Mouse (Mus musculus) embryo, embryonic 10.5 days (tissue): Measurements from ENCODE around the gene Themis3.

ENCODE experiments used
- DNase-seq: peaks from one replicate; pipeline ENCODE4 v3.0.0-alpha.2; 2015; ENCODE audit warnings: low spot score

Gene Themis3

DNA sequence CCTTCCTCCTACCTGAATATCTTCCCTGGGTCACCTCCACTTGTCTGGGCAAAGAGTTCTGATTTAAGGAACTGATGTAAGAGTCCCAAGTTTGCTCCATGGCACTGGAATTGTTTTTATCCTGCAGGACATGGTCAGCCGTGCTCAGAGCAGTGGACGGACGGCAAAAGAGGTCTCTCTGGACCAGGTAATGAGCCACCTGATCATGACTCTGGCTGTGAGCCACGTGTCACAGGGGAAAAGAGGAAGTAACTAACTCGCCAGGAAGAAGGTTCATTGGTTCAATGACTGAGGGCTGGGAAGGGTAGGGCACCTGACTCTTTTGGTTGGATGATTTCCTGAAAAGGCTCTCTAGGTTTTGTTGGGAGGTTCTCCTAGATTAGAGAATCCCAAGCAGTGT, at the start of gene Themis3:
Themis3 (minus strand) TSS at position 187 of the 400 bp plus-strand sequence.
- DNase-seq, result no peak

DNA sequence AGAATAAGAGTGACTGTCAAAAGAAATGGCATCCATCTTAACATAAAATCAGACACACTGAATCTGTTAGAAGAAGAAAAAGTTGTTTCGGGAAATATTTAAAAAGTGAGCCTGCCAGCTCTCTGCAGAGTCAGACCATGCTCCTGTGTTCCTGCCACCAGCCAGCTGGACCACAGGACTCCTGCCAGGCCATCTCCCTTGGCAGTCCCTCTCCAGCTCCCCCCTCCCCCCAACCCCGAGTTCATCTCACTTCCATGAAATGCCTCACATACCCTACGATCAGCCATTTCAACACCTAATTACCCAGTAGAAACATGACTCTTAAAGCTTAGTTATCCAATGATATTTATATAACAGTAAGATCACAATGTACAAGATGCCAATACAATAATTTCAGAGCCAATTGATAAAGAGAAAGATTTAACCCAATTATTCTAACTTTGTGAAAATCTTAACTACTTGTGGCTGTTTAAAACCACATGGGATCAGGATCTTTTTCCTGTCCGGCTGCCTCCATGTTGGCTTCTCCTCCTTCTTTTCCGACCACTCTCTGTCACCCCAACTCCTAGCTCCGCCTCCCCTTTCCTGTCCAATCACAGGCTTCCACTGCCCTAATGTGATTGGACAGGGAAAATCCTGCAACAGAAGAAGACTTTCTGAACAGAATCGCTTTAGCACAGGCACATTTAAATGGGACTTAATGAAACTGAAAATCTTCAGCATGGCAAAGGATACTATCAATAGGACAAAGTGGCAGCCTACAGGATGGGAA, 43.7 kb upstream of the Themis3 start:
- no peak for DNase-seq

DNA sequence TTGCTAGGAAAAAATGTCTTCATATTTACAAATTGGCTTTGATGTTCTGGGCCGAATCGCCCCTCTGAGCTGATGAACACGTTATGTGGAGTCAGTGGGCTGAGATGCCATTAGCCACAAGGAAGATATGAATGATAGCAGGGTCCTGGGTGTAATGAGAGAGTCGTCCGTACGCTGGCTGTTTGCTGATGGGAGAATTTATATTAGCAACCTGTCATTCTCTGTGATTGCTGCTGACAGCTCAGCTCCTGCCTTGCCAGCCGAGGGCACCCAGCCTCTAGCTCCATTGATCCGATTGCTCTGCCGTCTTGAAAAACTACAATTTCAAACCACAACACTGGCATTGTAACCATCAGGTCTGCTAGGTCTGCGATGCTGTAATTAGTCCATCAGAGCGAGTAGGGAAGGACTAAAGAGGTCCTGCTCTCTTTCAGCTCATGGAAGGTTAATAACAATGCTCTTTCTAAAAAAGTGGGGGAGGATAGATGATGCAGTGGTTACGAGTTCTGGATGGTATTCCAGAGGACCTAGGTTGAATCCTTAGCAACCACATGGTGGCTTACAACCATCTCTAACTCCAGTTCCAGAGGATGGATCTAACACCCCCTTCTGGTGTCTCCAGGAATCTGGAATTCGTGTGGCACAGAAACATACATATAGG, 25.7 kb upstream of the Themis3 start:
- no peak for DNase-seq

DNA sequence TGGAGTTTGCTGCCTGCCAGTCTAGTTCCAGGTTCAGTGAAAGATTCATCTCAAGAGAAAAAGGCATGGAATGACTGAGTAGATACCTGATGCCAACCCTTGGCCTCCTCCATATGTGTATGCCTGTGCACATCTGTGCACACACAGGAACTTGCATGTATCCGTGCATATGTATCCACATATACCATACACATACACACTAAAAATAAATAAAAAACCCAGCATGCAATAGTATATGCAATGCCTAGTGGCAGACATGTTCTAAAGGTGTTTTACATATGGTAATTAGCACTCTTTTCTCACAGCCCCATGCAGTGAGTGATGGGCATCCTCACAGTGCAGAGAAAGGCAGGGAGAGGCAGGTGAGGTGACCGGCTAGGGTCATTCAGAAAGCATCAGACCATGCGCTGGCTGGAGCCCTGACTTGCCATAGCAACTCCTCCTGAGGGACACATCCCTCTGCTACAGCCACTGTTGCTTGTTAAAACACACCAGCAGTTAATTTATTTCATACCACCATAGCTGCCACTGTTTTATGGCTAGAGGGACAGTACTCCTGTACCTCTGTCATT, 24.9 kb upstream of the Themis3 start:
- DNase-seq, result no peak

DNA sequence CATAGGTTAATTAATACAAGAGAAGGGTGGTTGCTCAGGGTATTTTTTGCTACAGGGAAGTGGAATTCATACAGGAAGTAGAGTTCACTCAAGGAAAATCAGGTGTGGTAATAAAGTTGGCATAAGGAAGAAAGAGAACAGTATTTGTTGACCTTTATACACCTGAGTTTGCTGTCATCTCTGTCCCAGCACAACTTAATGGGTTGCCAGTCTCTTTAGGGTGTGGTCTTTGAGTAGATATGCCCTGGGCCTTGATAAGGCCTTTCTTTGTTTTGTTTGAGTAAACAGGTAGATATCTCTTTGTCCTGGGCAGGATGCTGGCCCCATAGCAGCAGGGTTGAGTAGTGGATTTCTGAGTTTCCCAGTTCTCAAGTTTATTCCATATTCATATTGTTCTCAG, 15.6 kb upstream of the Themis3 start:
- DNase-seq, result no peak

DNA sequence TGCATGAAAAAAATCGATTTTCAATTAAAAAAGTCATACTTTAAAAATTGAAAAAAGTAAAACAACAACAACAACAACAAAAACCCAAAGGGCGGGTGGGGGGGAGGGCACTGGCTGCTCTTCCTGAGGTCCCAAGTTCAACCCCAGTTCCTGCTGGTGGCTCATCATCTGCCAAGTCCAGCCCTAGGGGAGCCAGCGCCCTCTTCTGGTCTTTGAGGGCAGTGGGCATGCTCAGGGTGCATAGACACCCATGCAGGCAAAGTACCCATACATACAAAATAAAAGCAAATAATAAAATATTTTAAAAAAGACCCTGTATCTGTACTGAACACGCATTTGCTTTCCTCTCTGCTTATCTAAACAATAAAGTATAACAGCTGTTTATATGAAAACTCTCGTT, 10.5 kb upstream of the Themis3 start:
- DNase-seq, result no peak

DNA sequence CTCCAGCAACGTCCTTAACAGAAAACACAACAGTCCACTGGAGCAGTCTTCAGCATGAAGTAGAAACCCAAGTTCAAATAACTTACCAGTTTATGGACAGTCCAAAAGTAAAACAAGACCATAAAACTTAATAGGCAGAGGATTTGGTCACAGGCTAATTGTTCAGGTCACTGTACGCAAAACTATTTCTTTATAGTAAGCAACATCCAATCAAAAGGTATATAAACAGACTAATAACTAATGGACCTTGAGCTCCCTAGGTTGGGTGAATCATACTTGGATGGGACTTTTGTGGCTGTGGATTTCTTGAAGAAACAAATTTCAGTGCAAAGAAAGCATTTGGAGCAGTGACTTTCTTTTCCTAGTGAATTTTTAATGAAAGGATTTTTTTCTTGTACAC, 6.8 kb upstream of the Themis3 start:
- DNase-seq, result no peak

DNA sequence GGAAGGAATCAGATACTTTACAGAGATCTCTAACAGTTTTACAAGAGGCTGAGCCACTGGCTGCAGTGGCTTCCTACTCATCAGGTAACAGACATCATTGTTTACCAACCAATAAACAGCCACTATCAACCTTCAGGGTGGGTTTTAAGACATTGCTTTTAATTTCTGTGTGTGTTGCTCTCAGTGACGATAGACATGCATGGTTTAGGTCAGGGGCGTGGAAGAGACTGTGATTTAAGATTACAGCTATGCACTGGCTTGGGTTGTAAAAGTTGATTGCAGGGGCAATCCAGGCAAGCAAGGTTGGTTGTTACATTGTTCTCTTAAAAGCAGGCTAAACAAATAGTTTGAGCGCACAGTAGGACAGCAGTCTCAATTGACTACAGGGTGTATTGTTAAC, 1.4 kb upstream of the Themis3 start:
- DNase-seq, result no peak

DNA sequence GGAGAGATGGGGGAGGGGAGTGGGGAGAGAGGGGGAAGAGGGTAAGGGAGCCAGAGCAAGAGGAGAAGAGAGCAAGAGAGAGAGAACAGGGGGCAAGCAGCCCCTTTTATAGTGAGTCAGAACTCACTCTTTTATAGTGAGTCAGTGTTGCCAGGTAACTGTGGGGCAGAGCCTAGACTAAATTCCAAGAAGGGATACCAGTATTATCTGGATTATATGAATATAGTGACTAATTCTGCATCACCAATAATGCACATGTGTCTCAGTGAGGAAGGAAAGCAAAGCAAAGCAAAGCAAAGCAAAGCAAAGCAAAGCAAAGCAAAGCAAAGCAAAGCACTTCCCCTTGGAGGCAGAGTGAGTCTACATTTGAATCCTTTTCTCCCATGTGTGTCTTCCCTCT, 835 bp upstream of the Themis3 start:
- no peak for DNase-seq

DNA sequence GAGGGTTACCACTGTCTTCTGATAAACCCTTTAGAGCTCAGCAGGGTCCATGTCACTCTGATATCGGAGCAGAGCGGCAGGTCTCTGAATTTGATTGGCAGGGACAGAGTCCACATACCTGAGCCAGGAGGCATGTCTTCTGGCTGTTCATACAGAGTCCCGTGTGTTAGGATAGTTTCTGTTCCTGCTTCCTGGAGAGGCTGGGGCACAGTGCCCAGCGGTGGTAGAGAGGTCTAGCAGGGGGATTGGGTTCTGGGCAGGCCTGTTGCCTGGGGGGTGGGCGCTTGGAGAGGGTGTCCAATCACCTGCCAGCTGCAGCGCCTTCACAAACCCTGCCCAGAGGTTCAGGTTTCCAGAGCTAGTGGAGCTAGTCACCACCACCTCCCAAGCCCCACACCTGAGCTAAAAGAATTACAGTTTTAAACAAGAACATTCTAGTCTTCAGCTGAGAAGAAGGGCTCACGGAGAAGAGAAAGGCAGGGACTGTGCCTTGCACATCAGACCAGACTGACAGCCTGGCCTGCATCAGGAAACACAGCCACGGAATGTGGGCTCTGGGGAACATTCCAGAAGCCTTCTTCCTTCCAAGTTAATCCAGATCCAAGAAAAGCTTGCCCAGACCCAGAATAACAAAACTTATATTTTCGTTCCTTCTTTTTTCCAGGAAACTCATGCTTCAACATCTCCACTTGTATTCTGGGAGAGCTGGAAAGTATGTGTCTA, 3.9 kb downstream of the Themis3 start:
- DNase-seq, result no peak

DNA sequence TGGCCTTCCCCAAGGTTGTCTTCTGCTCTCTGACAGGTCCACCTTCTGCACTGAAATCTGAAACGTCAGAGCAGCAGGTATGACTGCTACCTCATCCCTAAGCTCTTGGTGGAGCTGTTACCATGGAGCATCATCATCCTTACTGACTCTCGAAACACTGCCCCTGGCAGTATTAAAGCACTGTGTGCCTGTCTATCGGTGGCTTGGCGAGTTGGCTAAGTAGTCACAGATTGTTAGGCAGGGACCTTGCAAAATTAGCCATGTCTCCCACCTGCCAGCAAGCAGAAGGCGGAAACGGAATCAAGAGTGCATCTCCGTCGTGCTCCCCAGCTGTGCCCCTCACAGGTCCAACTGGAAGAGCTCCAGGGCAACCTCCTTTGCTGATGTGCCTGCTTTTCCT, 4.6 kb downstream of the Themis3 start:
- no peak for DNase-seq

DNA sequence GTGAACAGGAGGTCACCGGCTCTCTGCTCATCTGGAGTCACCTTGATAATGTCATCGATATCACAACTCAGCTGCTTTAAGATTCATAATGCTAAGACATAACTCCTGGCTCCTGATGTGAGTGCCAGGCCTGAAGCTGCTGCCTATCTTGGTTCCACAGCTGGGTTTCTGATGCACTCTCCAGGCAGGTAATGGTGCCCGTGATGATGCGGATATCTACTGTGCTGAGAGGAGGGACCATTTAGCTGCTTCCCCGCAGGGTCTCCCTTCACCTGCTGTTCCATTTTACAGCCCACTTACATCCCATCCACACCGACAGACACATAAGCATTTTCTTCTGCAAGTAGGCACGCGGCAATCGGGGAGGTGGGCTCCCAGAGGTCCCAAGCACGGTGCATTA, 7.7 kb downstream of the Themis3 start:
- DNase-seq, result no peak

DNA sequence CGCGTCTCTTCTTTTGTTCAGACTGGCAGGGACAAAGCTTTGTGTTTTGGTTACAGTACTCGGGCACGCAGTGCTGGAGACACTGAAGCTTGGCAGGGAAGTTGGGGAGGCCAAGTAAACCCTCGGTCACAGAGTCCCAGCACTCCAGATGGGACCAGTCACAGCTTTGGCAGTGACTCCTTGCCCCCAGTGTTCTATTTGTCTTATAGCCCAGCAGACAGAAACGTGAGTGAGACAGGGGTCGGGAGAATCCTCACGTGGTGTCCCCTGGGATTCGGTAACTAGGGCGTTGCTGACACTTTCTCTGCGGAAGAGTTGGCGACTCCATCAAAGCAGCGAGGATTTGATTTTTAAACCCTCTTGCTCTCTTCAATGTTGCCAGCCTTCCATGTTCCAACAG, 8.3 kb downstream of the Themis3 start:
- no peak for DNase-seq

DNA sequence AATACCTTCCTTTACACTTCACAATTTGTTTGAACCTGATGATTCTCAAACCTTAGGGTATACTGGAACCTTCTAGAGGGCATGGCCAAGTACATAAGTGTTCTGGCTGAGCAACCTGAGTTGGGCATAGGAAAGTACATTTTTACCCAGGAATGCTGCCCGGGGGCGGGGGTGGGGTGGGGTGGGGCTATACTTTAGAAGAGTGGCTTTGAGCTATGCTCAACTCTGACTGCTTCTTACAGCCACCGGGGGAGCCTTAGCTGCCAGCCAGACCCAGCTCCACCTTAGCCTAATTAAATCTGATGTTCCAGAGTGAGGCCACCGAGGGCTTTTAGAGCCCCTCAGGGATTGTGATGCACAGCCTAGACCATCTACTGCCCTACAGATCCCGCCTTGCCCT, 13.4 kb downstream of the Themis3 start:
- no peak for DNase-seq

DNA sequence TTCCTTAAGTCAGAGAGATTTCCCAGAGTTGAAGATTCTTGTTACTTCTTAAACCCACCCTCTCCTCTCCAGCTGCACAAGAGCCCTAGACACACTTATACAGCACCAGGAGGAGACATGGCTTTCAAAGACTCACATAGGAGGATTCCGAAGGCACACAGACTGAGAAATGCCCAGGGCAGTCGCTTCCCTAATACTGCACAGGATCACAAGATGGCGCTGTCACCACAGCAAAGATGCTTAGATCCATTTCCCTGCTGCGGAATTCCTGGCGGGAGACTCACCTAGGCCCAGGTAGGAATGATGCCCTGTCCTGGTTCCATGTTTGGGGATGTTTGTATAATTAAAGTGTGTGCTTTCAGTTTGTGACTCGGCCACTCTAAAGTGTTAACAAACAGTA, 16.4 kb downstream of the Themis3 start:
- peak; percentile 81 for DNase-seq

DNA sequence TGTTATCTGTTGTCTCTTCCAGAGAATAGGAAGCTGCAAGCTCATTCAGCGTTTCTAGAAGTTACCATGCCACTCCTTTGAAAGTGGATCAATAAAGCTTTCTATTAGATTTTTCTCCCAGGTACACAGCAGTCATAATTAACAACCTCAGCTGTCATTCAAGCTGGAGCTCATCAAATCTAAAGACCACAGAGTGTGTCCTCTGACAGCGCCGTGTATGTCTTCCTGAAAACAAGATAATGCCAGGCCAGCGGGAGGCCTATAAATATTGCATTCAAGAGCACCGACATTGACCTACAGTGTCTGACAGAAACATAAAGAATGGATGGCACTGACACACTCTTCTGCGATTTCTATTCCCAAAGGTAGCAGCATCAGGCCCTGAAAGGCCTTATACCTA, 16.9 kb downstream of the Themis3 start:
- no peak for DNase-seq

DNA sequence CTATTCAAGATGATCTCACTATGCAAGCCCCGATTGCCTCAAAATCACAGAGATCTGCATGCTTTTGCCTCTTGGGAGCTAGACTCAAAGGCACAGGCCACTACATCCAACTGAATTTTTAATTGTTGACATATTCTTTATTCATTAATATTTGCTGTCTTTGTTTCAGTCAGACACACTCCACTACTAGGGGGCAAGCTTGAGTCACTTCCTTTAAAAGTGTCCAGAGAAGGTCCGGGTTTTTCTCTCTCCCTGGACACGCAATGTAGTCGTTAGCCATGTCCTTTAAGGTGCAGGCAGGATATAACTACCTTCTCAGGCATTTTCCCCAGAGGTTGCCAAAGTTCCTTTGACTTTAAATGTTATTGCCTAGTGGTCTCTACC, 21.8 kb downstream of the Themis3 start:
- DNase-seq, result no peak

DNA sequence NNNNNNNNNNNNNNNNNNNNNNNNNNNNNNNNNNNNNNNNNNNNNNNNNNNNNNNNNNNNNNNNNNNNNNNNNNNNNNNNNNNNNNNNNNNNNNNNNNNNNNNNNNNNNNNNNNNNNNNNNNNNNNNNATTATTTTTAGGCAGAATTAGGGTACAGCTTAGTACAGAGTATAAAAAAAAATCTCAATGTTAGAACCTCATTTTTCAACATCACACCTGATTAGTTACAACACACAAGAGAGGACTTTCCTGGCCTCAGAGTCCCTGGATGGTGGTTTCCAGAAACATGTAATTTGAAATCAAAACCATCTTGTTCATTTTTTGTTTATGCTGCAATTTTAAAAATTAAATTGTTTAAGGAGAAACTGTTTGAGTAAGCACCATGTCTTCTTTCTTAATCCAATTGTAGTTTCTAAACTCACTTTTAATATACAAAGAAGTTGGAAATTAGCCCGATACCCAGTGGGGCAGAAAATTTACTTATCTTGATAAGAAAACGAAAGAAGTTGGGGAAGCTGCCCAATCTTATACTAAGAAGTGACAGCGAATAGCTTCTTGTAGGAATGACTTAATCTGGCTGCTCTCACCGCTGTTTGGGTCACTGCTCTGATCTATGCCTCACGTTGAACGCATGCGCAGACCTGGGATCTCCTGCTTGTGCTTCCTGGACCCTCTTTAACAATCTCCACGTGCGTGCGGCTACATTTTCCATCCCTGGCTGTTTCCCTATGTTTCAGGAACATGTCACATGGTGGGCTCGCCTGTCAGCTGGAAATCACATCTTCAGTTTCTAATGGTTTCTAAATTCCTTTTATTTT, 22.4 kb downstream of the Themis3 start:
- no peak for DNase-seq

DNA sequence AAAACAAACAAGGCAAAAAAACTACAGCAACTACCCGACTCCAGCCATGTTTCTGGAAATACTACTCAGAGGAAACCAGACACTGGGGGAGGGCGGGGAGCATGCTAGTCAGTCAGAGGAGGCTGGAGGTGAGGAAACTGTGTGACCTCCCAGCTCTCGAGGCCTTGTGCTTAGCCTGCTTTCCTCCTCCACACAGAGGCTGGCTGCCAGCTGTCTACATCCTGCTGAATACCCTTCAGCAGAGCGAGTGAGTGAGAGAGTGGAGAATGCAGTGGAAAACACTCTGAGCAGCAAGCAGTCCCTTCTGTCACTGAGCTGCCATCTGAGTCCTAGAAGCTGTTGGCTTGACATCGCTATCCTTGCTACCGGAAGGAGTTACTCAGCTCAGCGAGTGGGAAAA, 30.2 kb downstream of the Themis3 start:
- DNase-seq, result peak; percentile 26

DNA sequence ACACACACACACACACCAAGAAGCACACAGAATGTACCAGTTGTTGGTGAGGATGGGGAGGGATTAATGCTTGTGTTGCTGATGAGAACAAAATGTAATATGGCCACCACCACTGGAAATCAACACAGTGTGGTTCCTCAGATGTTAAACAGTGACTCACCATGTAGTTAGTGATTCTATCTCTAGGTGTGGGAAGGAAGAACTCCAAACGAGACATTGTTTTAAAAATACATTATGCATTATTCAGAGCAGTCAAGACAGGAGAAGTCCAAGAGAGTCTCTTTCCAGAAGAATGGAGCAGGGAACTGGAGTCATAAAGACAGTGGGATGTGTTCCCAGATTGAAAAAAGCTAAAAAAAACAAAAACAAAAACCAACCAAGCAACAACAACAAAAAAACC, 30.9 kb downstream of the Themis3 start:
- no peak for DNase-seq

DNA sequence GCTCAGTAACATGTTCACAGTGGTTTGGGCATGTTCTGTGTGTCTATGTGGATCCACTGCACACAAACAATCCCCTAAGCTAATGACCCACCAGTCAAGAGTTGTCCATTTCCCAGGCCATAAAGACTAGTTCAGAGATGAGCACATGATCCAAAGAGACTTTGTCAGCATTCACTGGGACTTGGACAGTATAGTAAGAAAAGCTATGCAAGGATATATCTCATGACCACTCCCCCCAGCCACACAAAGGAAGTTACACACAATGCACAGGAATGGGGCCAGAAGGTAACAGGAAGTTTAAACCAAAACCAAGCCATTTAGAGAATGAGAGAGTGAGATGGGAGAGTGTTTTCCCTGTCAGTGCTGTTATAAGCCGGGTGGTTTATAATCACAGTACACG, 33.0 kb downstream of the Themis3 start:
- no peak for DNase-seq
